Mouse (Mus musculus) spleen, postnatal 10 days (tissue): Measurements from ENCODE around the gene Gadl1.

Experiments
- DNase-seq, 2 experiments: peaks; one replicate each; pipeline ENCODE4 v3.0.0; 2021 to 2022; ENCODE audit warnings: low spot score in 2 of 2

Gene Gadl1

GRCm38 (mm10) chr9:116087263-116087662 is 178.0 kb downstream of the Gadl1 start:
- no peak for DNase-seq

GRCm38 (mm10) chr9:116087880-116088279 is 178.6 kb downstream of the Gadl1 start:
- DNase-seq: peak; percentile 33 to 74

- peak in 1 of 2 experiments; percentile 61 for DNase-seq
Measured at GRCm38 (mm10) chr9:116088912-116089311, 179.7 kb downstream of the Gadl1 start.

GRCm38 (mm10) chr9:116090296-116090695 is 181.0 kb downstream of the Gadl1 start:
- no peak for DNase-seq

- DNase-seq: no peak
Measured at GRCm38 (mm10) chr9:116091101-116091841, 182.0 kb downstream of the Gadl1 start.

GRCm38 (mm10) chr9:116091921-116092320 is 182.7 kb downstream of the Gadl1 start:
- no peak for DNase-seq

GRCm38 (mm10) chr9:116098724-116099595 is 189.7 kb downstream of the Gadl1 start:
- peak in 1 of 2 experiments; percentile 35 for DNase-seq

- no peak for DNase-seq
Measured at GRCm38 (mm10) chr9:116099596-116099993, 190.3 kb downstream of the Gadl1 start.

GRCm38 (mm10) chr9:116100015-116100414 is 190.8 kb downstream of the Gadl1 start:
- no peak for DNase-seq

- no peak for DNase-seq
Measured at GRCm38 (mm10) chr9:116101842-116102241, 192.6 kb downstream of the Gadl1 start.

GRCm38 (mm10) chr9:116104770-116105169 is 195.5 kb downstream of the Gadl1 start:
- DNase-seq: no peak

- DNase-seq: no peak
Measured at GRCm38 (mm10) chr9:116108729-116109128, 199.5 kb downstream of the Gadl1 start.

- DNase-seq: no peak
Measured at GRCm38 (mm10) chr9:116111149-116111970, 202.1 kb downstream of the Gadl1 start.

- no peak for DNase-seq
Measured at GRCm38 (mm10) chr9:116114339-116114738, 205.1 kb downstream of the Gadl1 start.

- DNase-seq: no peak
Measured at GRCm38 (mm10) chr9:116115875-116116274, 206.6 kb downstream of the Gadl1 start.

- DNase-seq: no peak
Measured at GRCm38 (mm10) chr9:116118332-116118872, 209.1 kb downstream of the Gadl1 start.

- DNase-seq: no peak
Measured at GRCm38 (mm10) chr9:116119990-116120389, 210.7 kb downstream of the Gadl1 start.

GRCm38 (mm10) chr9:116121472-116121871 is 212.2 kb downstream of the Gadl1 start:
- DNase-seq: no peak

GRCm38 (mm10) chr9:116122544-116122943 is 213.3 kb downstream of the Gadl1 start:
- no peak for DNase-seq

- DNase-seq: peak in 1 of 2 experiments; percentile 55
Measured at GRCm38 (mm10) chr9:116122969-116123589, 213.8 kb downstream of the Gadl1 start.
